Mouse (Mus musculus) erythroid progenitor cell, adult 5-6 weeks (primary cell): ENCODE measurements around the gene Rbbp4. TPM values are rescaled to one million over a fixed set of nuclear protein-coding genes. Genes with fewer than 3 reads are reported as not detected.

Source experiments
- ATAC-seq: replicated peaks from 2 replicates; pipeline ENCODE4 v1.8.0; 2016; ENCODE audit warnings: moderate number of reproducible peaks, mild to moderate bottlenecking, moderate TSS enrichment, inconsistent platforms; ENCODE audit not compliant: poor library complexity, low FRiP score, severe bottlenecking
- total RNA-seq, 2 experiments: library from RNA; stranded (forward) in 1 of 2; stranded (reverse) in 1 of 2; fragments of 150-400 nt in 1 of 2; fragments of 186-747, 209-891 nt in 1 of 2; gene quantifications; 2 replicates each; pipeline versions ENCODE4 v1.2.3 to v1.2.4; 2015 to 2017; ENCODE audit warnings: low replicate concordance in 2 of 2

Gene Rbbp4
- total RNA-seq, 2 experiments from 2014 or later = 159 to 270 TPM

DNA sequence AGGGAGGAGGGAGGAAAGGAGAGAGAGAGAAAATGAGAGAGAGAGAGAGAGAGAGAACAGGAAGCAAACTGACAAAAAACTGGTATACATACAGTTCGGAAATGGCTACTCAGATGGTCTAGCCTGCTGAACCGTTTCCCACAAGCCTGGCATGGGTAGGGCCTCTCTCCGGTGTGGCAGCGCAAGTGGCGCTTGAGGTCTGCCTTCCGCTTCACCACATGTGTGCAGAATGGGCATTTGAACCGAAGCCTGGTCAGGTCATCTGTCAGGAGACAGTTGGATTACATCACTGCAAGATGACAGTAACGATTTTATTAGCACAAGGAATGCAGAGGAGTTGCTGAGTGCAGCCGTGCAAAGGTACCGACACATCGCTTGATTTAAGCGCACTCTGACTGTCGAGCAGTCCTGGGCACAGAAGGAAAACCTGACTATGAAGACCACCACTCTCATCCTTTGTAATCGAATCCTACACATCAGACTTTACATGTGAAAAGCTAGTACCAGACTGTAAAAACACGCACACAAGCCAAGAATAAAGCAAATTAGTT, 22.5 kb upstream of the Rbbp4 start:
- ATAC-seq = no peak

GRCm38 (mm10) chr4:129354236-129354635, 19.1 kb upstream of the Rbbp4 start:
- no peak for ATAC-seq

- no peak for ATAC-seq
Observed at GRCm38 (mm10) chr4:129353176-129353575, 18.0 kb upstream of the Rbbp4 start.

- ATAC-seq = no peak
Observed at GRCm38 (mm10) chr4:129351111-129351510, 15.9 kb upstream of the Rbbp4 start.

GRCm38 (mm10) chr4:129350644-129351043, 15.5 kb upstream of the Rbbp4 start:
- ATAC-seq = peak; percentile 87

DNA sequence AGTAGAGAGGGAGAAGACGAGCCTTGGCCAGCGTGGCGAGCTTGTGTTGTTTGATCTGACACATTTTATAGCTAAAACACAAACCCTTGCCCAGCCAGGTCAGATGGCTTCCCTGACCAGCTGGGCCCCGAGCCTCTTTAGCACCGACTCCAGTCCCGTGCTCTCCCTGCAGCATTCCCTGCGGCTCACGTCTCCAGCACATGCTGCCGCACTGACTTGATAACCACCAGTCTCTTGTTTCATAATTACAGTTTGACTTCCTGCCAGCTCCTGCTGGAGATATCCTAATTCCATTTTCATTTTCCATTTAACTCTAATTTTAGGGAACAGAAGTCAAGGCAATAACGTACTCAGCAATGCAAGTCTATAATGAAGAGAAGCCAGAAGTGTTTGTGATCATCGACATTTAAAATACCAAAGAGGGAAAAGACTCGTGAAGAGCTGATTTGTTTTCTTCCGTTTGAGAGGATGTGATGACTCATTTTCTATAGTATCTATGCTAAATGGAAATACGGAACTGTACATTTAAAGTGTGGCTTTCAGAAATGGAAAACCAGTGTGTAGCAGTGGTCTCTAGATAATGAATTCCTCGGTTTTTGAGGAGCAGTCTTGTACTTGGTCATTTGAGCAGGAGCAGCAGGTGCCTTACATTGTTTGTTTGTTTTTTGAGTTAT, 11.4 kb upstream of the Rbbp4 start:
- ATAC-seq = no peak

DNA sequence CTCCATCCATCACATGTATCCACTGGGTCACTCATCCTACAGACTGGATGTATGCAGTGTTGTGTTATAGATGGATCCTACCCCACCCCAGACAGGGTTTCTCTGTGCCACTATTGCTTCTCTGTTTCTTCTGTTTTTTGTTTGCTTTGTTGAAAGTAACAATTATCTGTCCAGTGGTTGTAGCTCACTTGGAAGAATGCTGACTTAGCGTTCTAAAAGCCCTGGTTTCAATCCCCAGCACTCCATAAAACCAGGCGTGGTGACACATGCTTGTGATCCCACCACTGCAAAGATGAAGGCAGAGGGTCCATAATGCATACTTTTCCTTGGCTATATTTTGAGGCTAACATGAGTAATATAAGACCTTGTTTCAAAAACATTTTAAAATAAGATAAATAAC, 7.5 kb upstream of the Rbbp4 start:
- ATAC-seq = no peak

DNA sequence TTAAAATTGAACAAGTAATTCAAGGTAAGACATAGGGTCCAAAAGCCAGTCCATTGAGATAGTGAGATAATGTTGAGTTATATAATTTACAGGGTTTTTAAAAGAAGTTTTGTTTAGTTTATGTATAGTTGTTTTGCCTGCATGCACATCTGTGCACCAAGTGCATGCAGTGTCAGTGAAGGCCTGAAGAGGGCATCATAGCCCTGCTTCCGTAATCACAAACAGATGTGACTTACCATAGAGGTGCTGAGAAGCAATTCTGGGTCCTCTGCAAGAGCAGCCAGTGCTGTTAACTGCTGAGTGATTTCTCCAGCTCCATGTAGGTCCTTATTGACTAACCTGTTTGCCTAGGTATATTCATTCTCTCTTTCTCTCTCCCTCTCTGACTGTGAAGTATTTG, 6.7 kb upstream of the Rbbp4 start:
- no peak for ATAC-seq

GRCm38 (mm10) chr4:129339743-129340142, 4.6 kb upstream of the Rbbp4 start:
- ATAC-seq = peak; percentile 58

- ATAC-seq = no peak
Observed at GRCm38 (mm10) chr4:129336291-129336690, 1.1 kb upstream of the Rbbp4 start.

GRCm38 (mm10) chr4:129334677-129335215, 424 bp downstream of the Rbbp4 start:
- peak; percentile 36 for ATAC-seq

DNA sequence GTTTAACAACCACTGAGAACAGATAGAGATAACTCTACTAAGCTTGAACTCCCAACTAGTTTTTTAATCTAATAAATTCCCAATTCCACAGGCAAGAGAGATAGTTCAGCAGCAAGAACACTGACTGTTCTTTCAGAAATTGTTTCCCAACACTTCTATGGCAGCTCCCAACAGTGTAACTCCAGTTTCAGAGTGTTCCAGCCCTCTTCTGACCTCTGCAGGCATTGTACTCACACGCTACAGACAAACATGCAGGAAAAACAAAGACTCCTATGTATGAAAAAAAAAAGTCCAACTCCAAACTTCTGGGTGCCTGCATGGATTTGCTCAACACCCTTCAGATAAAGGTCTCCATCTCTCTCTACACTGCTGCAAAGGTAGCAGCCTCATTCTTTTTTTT, 2.3 kb downstream of the Rbbp4 start:
- ATAC-seq = no peak

DNA sequence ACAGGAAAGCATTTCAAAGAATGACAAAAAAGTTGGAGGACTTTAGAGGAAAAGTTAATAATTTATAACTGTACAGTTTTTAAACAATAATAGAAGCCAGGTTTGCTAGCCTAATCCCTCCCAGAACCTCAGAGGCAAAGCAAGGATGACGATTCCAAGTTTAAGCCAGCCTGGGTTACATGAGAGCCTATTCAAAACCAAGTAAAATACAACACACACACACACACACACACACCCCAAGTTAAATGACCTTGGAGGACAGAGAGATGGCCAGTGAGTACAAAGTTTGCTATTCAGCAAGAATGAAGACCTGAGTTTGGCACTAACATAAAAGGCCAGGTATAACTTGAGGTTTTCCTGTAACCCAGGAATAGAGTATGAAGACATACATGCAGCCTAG, 9.0 kb downstream of the Rbbp4 start:
- ATAC-seq = no peak

DNA sequence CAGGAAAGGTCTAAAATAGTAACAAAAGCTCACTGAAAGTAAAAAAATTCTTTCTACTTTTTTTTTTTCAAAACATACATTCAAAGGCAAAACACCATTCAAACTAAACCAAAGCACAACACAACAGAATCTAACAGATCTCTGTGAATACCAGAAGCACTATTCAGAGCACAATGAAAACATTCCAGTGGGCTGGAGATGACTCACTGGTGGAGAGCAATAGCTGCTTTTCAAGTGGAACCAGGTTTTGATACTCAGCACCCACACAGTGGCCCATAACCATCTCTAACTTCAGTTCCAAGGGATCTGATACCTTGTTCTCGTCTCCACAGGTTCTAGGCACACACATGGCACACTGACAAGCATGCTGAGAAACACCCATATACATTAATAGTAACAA, 10.4 kb downstream of the Rbbp4 start:
- ATAC-seq = no peak

GRCm38 (mm10) chr4:129323491-129323890, 11.7 kb downstream of the Rbbp4 start:
- no peak for ATAC-seq

DNA sequence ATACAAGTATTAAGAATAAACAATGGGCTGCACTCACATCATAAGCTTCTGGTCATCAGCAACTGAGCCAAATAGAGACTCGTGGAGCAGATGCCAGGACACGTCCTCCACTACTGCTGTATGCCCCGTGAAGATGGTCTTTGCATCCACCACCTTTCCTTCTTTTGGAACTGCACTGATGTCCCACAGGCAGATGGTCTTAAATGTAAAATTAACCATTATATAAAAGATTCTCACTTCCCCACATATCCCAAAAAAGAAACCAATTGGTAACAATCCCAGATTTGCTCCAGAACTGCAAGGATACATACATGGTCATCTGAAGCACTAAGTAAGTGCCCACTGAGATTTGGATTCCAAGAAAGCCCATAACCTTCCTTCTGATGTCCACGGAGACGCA, 13.1 kb downstream of the Rbbp4 start:
- no peak for ATAC-seq

GRCm38 (mm10) chr4:129320876-129321275, 14.3 kb downstream of the Rbbp4 start:
- no peak for ATAC-seq

GRCm38 (mm10) chr4:129313886-129314285, 21.3 kb downstream of the Rbbp4 start:
- ATAC-seq = no peak

GRCm38 (mm10) chr4:129307936-129308335, 27.2 kb downstream of the Rbbp4 start:
- no peak for ATAC-seq

DNA sequence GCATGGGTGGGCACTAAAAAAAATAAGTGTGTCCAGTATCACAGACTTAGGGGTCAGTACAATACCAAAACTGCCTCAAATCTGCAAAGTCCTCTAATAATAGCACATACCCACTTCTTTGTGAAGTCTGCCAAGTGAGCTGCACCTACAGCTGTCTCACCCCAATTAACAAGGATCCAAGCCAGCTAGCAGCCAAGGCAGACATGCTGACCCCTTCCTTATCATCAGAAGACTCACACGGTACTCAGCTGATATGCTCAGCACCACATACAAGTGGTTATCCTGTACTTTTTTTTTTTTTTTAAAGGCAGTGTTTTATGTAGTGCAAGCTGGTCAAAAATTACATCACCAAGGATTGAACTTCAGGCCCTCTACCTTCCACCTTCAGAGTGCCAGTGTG, 30.9 kb downstream of the Rbbp4 start:
- no peak for ATAC-seq

DNA sequence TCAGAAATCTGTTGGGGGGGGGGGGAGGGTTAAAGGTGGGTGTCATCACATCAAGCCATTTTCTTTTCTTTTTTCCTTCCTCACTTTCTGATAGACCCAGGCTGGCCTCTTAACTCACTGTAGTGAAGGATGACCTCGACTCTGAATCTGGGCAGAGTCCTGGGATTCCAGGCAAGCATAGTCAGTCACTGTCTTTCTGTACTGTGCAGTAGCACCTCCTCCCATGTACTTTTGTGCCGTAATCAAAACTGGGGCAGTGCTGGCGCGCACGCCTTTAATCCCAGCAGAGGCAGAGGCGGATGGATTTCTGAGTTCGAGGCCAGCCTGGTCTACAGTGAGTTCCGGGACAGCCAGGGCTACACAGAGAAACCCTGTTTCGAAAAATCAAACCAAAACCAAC, 31.4 kb downstream of the Rbbp4 start:
- ATAC-seq = no peak

DNA sequence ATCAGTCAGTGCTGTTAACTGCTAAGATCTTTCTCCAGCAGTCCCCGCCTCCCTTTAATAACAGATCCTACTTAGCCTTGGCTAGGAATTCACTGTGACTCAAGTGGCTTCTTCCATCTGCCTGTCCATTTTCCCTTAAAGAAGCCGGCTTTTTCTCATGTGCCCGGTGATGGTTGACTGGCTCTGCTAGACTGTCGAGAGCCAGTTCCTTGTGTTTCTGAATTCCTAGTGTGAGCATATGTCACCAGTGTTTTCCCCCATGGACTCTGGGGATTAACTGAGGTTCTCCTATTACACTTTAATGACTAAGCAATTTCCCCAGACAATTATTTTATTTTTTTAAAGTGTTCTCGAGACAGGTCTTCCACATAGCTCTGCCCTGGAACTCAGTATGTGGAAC, 31.8 kb downstream of the Rbbp4 start:
- ATAC-seq = no peak
